Mouse (Mus musculus): ENCODE data around the gene Sft2d1. TPM values are rescaled to one million over a fixed set of nuclear protein-coding genes. Genes with fewer than 3 reads are reported as not detected.
"Not testable (repeated sequence)": the region's sequence is repeated elsewhere in the genome, so short reads cannot be mapped to it uniquely, and the experiment has no call there.

Gene Sft2d1
- polyA plus RNA-seq, 1 experiment from 2014 or later, result 72.1 TPM

- Histone ChIP-seq H3K27ac (replicated peaks) (no peak overlapping the region), H3K9ac (no peak overlapping the region), H3K9me3 (replicated peaks) (no peaks in the 10 kb centered on the region), H3K27me3 (no peaks in the 10 kb centered on the region), H3K4me3 (replicated peaks) (no peak overlapping the region), H3K36me3 (no peaks in the 10 kb centered on the region; the same call in 1 of the 2 replicates), H3K4me1 (no peaks in the 10 kb centered on the region), H3K4me2 (replicated peaks) (no peak overlapping the region)
- no peak for ATAC-seq (ENCODE audit: insufficient number of reproducible peaks, low FRiP score, low TSS enrichment, low read depth)
- 77% methylated on average over 7 of the region's 7 CpGs for WGBS
Measured at GRCm38 (mm10) chr17:8302772-8303438, 8.0 kb upstream of the Sft2d1 start.

GRCm38 (mm10) chr17:8303671-8304070, 7.2 kb upstream of the Sft2d1 start:
- 42% methylated on average over 5 of the region's 5 CpGs for WGBS
- Histone ChIP-seq H3K9me3 (replicated peaks) (no peaks in the 10 kb centered on the region), H3K27ac (replicated peaks) (no peak overlapping the region), H3K36me3 (no peaks in the 10 kb centered on the region), H3K4me2 (replicated peaks) (no peak overlapping the region), H3K27me3 (no peaks in the 10 kb centered on the region), H3K4me1 (no peaks in the 10 kb centered on the region), H3K9ac (no peak overlapping the region), H3K4me3 (replicated peaks) (no peak overlapping the region)
- ATAC-seq (ENCODE audit: insufficient number of reproducible peaks, low FRiP score, low TSS enrichment, low read depth), result no peak

- no peak for ATAC-seq (ENCODE audit: insufficient number of reproducible peaks, low FRiP score, low TSS enrichment, low read depth)
Measured at GRCm38 (mm10) chr17:8305801-8306200, 5.1 kb upstream of the Sft2d1 start.

GRCm38 (mm10) chr17:8311751-8312150, 849 bp downstream of the Sft2d1 start:
- Histone ChIP-seq H3K27me3 (no peaks in the 10 kb centered on the region), H3K9ac (peak overlapping the region; percentile 82; the same call in 1 of the 2 replicates), H3K4me1 (peaks cover 18% of the 10 kb centered on the region), H3K27ac (replicated peaks) (no peak overlapping the region), H3K9me3 (replicated peaks) (no peaks in the 10 kb centered on the region), H3K4me2 (replicated peaks) (peak overlapping the region; percentile 64), H3K4me3 (replicated peaks) (peak overlapping the region; percentile 79), H3K36me3 (no peaks in the 10 kb centered on the region)
- 45% methylated on average over 3 of the region's 3 CpGs for WGBS
- no peak for ATAC-seq (ENCODE audit: insufficient number of reproducible peaks, low FRiP score, low TSS enrichment, low read depth)

More at GRCm38 (mm10) chr17:8305801-8306200, 5.1 kb upstream of the Sft2d1 start:
- Histone ChIP-seq H3K4me2 (replicated peaks) (no peak overlapping the region), H3K4me1 (no peaks in the 10 kb centered on the region), H3K27ac (replicated peaks) (no peak overlapping the region), H3K4me3 (replicated peaks) (no peak overlapping the region), H3K36me3 (no peaks in the 10 kb centered on the region), H3K27me3 (no peaks in the 10 kb centered on the region), H3K9me3 (replicated peaks) (no peaks in the 10 kb centered on the region), H3K9ac (no peak overlapping the region)
- WGBS, result 36% methylated on average over 3 of the region's 3 CpGs

GRCm38 (mm10) chr17:8313976-8314375, 3.1 kb downstream of the Sft2d1 start:
- H3K9me3 ChIP-seq (replicated peaks), result no peaks in the 10 kb centered on the region
- ATAC-seq (ENCODE audit: insufficient number of reproducible peaks, low FRiP score, low TSS enrichment, low read depth), result no peak
- H3K36me3 ChIP-seq, result no peaks in the 10 kb centered on the region
- H3K4me1 ChIP-seq, result peaks cover 18% of the 10 kb centered on the region
- no peaks in the 10 kb centered on the region for H3K27me3 ChIP-seq
- no peak overlapping the region for H3K4me2 ChIP-seq (replicated peaks)
- WGBS, result 87% methylated on average over 3 of the region's 3 CpGs
- no peak overlapping the region for H3K27ac ChIP-seq (replicated peaks)
- no peak overlapping the region for H3K4me3 ChIP-seq (replicated peaks)
- no peak overlapping the region for H3K9ac ChIP-seq

- Histone ChIP-seq H3K4me3 (replicated peaks) (no peak overlapping the region), H3K36me3 (peaks cover 4% of the 10 kb centered on the region; the same call in 1 of the 2 replicates), H3K9ac (no peak overlapping the region), H3K4me1 (peaks cover 18% of the 10 kb centered on the region), H3K4me2 (replicated peaks) (no peak overlapping the region), H3K9me3 (replicated peaks) (no peaks in the 10 kb centered on the region), H3K27me3 (no peaks in the 10 kb centered on the region), H3K27ac (replicated peaks) (no peak overlapping the region)
- no peak for ATAC-seq (ENCODE audit: insufficient number of reproducible peaks, low FRiP score, low TSS enrichment, low read depth)
- WGBS, result 89% methylated on average over 1 of the region's 1 CpGs
Measured at GRCm38 (mm10) chr17:8316251-8316650, 5.3 kb downstream of the Sft2d1 start.

GRCm38 (mm10) chr17:8326877-8327276, 16.0 kb downstream of the Sft2d1 start:
- ATAC-seq (ENCODE audit: insufficient number of reproducible peaks, low FRiP score, low TSS enrichment, low read depth); H3K27me3 ChIP-seq; H3K9ac ChIP-seq; H3K27ac ChIP-seq (replicated peaks); H3K4me1 ChIP-seq; H3K4me2 ChIP-seq (replicated peaks); H3K4me3 ChIP-seq (replicated peaks); H3K9me3 ChIP-seq (replicated peaks): not testable (repeated sequence)
- H3K36me3 ChIP-seq, result peaks cover 26% of the 10 kb centered on the region
- 89% methylated on average over 11 of the region's 11 CpGs for WGBS

GRCm38 (mm10) chr17:8328511-8329174, 17.7 kb downstream of the Sft2d1 start:
- no peaks in the 10 kb centered on the region for H3K9me3 ChIP-seq (replicated peaks)
- 67% methylated on average over 7 of the region's 7 CpGs for WGBS
- no peak overlapping the region for H3K4me2 ChIP-seq (replicated peaks)
- no peak overlapping the region for H3K27ac ChIP-seq (replicated peaks)
- H3K4me1 ChIP-seq, result no peaks in the 10 kb centered on the region
- no peak overlapping the region for H3K4me3 ChIP-seq (replicated peaks)
- no peak overlapping the region for H3K9ac ChIP-seq
- no peak for ATAC-seq (ENCODE audit: insufficient number of reproducible peaks, low FRiP score, low TSS enrichment, low read depth)
- H3K27me3 ChIP-seq, result no peaks in the 10 kb centered on the region
- peaks cover 17% of the 10 kb centered on the region for H3K36me3 ChIP-seq

- H3K36me3 ChIP-seq, result peaks cover 15% of the 10 kb centered on the region
- 70% methylated on average over 5 of the region's 5 CpGs for WGBS
- no peak overlapping the region for H3K4me2 ChIP-seq (replicated peaks)
- H3K27me3 ChIP-seq, result no peaks in the 10 kb centered on the region
- no peak overlapping the region for H3K9ac ChIP-seq
- H3K27ac ChIP-seq (replicated peaks), result no peak overlapping the region
- no peaks in the 10 kb centered on the region for H3K9me3 ChIP-seq (replicated peaks)
- no peaks in the 10 kb centered on the region for H3K4me1 ChIP-seq
- H3K4me3 ChIP-seq (replicated peaks), result no peak overlapping the region
- ATAC-seq (ENCODE audit: insufficient number of reproducible peaks, low FRiP score, low TSS enrichment, low read depth), result no peak
Measured at GRCm38 (mm10) chr17:8330602-8331001, 19.7 kb downstream of the Sft2d1 start.

- ATAC-seq (ENCODE audit: insufficient number of reproducible peaks, low FRiP score, low TSS enrichment, low read depth); H3K27ac ChIP-seq (replicated peaks): not testable (repeated sequence)
- 89% methylated on average over 1 of the region's 5 CpGs for WGBS
Measured at GRCm38 (mm10) chr17:8337159-8337558, 26.3 kb downstream of the Sft2d1 start, which contains the start of gene Prr18. Gene Prr18 (plus strand): TSS chr17:8337459.

GRCm38 (mm10) chr17:8339666-8340374, 28.9 kb downstream of the Sft2d1 start:
- H3K36me3 ChIP-seq, result no peaks in the 10 kb centered on the region
- H3K27ac ChIP-seq (replicated peaks), result no peak overlapping the region
- H3K27me3 ChIP-seq, result peaks cover 48% of the 10 kb centered on the region
- no peaks in the 10 kb centered on the region for H3K9me3 ChIP-seq (replicated peaks)
- WGBS, result 20% methylated on average over 8 of the region's 8 CpGs
- H3K4me3 ChIP-seq (replicated peaks), result peak overlapping the region; percentile 57
- no peak for ATAC-seq (ENCODE audit: insufficient number of reproducible peaks, low FRiP score, low TSS enrichment, low read depth)
- H3K9ac ChIP-seq, result no peak overlapping the region
- H3K4me1 ChIP-seq, result peaks cover 18% of the 10 kb centered on the region
- H3K4me2 ChIP-seq (replicated peaks), result peak overlapping the region; percentile 99

More at GRCm38 (mm10) chr17:8337159-8337558, 26.3 kb downstream of the Sft2d1 start, which contains the start of gene Prr18:
- H3K9ac ChIP-seq; H3K9me3 ChIP-seq (replicated peaks); H3K36me3 ChIP-seq; H3K4me2 ChIP-seq (replicated peaks); H3K4me3 ChIP-seq (replicated peaks): not testable (repeated sequence)
- H3K4me1 ChIP-seq, result peaks cover 18% of the 10 kb centered on the region
- H3K27me3 ChIP-seq, result peaks cover 38% of the 10 kb centered on the region
